Mouse (Mus musculus): Measurements from ENCODE around the gene Grap2. TPM values are rescaled to one million over a fixed set of nuclear protein-coding genes. Genes with fewer than 3 reads are reported as not detected.
"Not testable (repeated sequence)": the region's sequence is repeated elsewhere in the genome, so short reads cannot be mapped to it uniquely, and the experiment has no call there.

Gene Grap2
- polyA plus RNA-seq, 1 experiment = 0.49 TPM

DNA sequence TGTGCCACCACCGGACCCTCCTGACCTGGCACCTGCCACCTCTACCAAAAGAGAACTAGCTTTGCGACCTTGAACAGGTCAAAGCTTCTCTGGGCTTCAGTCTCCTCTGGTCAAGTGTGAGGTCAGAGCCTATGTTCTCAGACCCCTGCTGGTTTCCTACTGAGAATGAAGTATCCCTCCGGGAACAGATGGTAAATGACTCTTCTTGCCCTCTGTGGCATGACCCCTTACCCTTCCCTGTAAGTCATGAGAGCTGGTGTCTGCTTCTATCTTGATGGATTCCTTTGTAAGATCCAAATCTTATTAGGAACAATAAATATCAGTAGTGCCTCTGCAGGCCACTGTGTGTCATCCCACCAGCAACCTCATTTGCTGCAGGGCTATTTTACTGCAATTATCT lies 6.7 kb downstream of the Grap2 start:
- TF ChIP-seq CTCF (IDR thresholded peaks at IDR 0.05; ENCODE audit: borderline replicate concordance, extremely low read depth, insufficient read depth, insufficient read length) (no peak), POLR2A (IDR thresholded peaks at IDR 0.05; ENCODE audit: borderline replicate concordance, extremely low read depth, insufficient read depth, insufficient read length, poor library complexity, severe bottlenecking) (no peak)
- no peak for DNase-seq (ENCODE audit: low read depth)

DNA sequence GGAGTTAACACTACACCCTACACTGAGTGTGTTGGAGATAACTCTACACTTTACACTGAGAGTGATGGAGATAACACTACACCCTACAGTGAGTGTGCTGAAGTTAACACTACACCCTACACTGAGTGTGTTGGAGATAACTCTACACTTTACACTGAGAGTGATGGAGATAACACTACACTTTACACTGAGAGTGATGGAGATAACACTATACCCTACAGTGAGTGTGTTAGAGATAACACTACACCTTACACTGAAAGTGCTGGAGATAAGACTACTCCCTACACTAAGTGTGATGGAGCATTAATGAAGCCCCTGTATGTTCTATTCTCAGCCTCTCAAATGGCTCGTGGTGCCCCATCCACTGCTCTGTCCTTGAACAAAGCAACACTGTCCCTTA lies 8.2 kb downstream of the Grap2 start:
- DNase-seq (ENCODE audit: low read depth) = not testable (repeated sequence)

GRCm38 (mm10) chr15:80582581-80583495 lies 10.4 kb downstream of the Grap2 start:
- TF ChIP-seq CTCF (IDR thresholded peaks at IDR 0.05; ENCODE audit: borderline replicate concordance, extremely low read depth, insufficient read depth, insufficient read length) (no peak), POLR2A (IDR thresholded peaks at IDR 0.05; ENCODE audit: borderline replicate concordance, extremely low read depth, insufficient read depth, insufficient read length, poor library complexity, severe bottlenecking) (no peak)
- DNase-seq (ENCODE audit: low read depth) = no peak

DNA sequence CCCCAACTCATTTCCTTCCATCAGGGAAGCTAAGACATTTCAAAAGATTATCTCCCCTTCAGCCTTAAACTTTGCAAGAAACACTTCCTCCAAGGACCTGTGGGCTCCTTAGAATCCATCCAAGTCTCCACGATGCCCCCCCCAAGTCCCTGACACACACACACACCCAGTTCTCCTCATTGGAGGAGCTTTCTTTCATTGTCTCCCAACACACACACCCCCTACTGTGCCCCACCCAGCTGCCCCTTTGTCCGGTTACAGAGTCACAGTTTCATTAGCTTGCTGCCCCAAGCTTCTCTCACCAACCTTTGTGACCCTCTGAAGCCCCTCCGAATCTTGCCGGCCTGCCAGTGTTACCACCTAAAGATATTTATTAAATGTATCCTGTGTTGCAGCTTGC lies 13.9 kb downstream of the Grap2 start:
- no peak for TF ChIP-seq POLR2A (IDR thresholded peaks at IDR 0.05; ENCODE audit: borderline replicate concordance, extremely low read depth, insufficient read depth, insufficient read length, poor library complexity, severe bottlenecking)
- no peak for TF ChIP-seq CTCF (IDR thresholded peaks at IDR 0.05; ENCODE audit: borderline replicate concordance, extremely low read depth, insufficient read depth, insufficient read length)
- DNase-seq (ENCODE audit: low read depth) = no peak

GRCm38 (mm10) chr15:80590641-80591040 lies 18.2 kb downstream of the Grap2 start:
- DNase-seq (ENCODE audit: low read depth) = no peak
- no peak for TF ChIP-seq CTCF (IDR thresholded peaks at IDR 0.05; ENCODE audit: borderline replicate concordance, extremely low read depth, insufficient read depth, insufficient read length)
- no peak for TF ChIP-seq POLR2A (IDR thresholded peaks at IDR 0.05; ENCODE audit: borderline replicate concordance, extremely low read depth, insufficient read depth, insufficient read length, poor library complexity, severe bottlenecking)

DNA sequence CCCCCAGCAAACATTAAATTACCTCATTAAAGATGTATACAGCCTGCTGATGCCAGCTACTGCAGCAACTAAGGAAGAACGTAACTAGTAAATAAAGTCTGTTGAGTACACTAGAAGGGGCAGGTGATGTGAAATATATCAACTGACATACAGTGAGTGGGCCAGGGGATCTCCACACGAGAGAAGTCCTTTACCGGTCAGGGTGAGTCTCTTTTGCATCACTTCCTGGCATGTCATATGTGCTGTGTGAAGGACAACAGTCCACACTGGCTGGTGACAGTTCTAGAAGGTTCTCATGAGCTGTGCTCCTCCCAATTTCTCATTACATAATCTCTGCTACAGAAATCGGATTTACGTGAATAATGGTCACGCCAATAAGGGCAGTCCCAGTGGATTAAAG lies 20.3 kb downstream of the Grap2 start:
- no peak for DNase-seq (ENCODE audit: low read depth)

DNA sequence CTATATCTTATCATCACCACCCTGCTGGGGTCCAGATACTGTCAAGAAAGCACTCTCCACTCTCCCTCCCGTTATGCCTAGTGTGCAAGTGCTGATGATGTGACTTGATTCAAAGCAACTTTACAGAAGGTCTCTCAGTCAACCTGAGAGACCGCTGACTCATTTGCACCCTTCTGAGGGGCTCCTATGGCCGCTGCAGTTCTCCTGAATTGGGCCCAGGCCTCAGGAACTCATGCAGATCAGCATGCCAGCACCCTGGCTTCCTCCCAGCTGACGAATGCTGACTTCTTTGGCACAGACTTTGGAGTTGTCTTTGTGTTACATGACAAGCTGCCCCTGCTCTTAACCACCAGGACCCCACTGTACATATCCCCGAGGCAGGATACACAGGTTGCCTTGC lies 21.5 kb downstream of the Grap2 start:
- no peak for DNase-seq (ENCODE audit: low read depth)
- TF ChIP-seq POLR2A (IDR thresholded peaks at IDR 0.05; ENCODE audit: borderline replicate concordance, extremely low read depth, insufficient read depth, insufficient read length, poor library complexity, severe bottlenecking) = no peak
- no peak for TF ChIP-seq CTCF (IDR thresholded peaks at IDR 0.05; ENCODE audit: borderline replicate concordance, extremely low read depth, insufficient read depth, insufficient read length)

More for the DNA sequence above, 20.3 kb downstream of the Grap2 start:
- no peak for TF ChIP-seq POLR2A (IDR thresholded peaks at IDR 0.05; ENCODE audit: borderline replicate concordance, extremely low read depth, insufficient read depth, insufficient read length, poor library complexity, severe bottlenecking)
- TF ChIP-seq CTCF (IDR thresholded peaks at IDR 0.05; ENCODE audit: borderline replicate concordance, extremely low read depth, insufficient read depth, insufficient read length) = no peak

GRCm38 (mm10) chr15:80598750-80599149 lies 26.4 kb downstream of the Grap2 start:
- TF ChIP-seq CTCF (IDR thresholded peaks at IDR 0.05; ENCODE audit: borderline replicate concordance, extremely low read depth, insufficient read depth, insufficient read length) = no peak
- TF ChIP-seq POLR2A (IDR thresholded peaks at IDR 0.05; ENCODE audit: borderline replicate concordance, extremely low read depth, insufficient read depth, insufficient read length, poor library complexity, severe bottlenecking) = no peak
- no peak for DNase-seq (ENCODE audit: low read depth)

DNA sequence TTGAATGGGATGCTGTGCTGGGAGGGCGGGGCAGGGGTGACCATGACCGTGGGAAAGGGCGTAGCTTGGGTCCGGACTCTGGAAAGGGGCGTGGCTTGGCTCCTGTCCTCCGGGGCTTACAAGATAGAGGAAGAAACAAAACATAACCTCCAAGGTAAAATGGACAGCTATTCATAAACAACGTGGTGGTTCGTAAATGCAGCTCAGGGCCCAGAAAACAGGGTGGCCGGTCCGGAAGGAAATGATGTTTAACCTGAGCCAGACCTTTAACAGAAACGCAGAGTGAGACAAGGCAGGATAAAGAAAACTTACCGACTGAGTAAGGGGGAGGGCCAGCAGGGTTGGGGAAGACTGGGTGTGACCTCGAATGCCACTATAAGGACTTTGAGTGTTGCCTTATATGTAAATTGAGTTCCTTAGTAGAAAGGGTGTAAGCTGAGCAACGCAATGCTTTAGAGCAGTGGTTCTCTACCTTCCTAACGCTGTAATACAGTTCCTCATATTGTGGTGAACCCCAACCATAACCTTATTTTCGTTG lies 26.9 kb downstream of the Grap2 start:
- no peak for DNase-seq (ENCODE audit: low read depth)
- no peak for TF ChIP-seq POLR2A (IDR thresholded peaks at IDR 0.05; ENCODE audit: borderline replicate concordance, extremely low read depth, insufficient read depth, insufficient read length, poor library complexity, severe bottlenecking)
- no peak for TF ChIP-seq CTCF (IDR thresholded peaks at IDR 0.05; ENCODE audit: borderline replicate concordance, extremely low read depth, insufficient read depth, insufficient read length)

DNA sequence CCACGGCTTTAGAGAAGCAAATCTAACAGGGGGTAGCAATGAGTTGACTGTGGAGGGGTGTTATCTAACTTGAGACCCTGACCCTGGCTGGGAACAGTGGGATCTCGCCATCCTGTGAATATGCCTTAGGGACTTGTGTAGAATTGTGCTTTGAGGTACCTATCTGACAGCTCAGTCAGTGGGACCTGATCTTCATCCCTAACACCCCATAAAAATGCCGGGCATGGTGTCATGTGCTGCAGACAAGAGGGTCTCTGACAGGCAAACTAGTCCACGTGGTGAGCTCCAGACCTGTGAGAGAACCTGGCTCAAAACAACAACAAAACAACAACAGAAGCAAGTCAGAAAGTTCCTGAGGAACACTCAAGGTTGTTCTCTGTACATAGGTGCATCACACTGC lies 27.4 kb downstream of the Grap2 start:
- TF ChIP-seq POLR2A (IDR thresholded peaks at IDR 0.05; ENCODE audit: borderline replicate concordance, extremely low read depth, insufficient read depth, insufficient read length, poor library complexity, severe bottlenecking) = no peak
- no peak for DNase-seq (ENCODE audit: low read depth)

DNA sequence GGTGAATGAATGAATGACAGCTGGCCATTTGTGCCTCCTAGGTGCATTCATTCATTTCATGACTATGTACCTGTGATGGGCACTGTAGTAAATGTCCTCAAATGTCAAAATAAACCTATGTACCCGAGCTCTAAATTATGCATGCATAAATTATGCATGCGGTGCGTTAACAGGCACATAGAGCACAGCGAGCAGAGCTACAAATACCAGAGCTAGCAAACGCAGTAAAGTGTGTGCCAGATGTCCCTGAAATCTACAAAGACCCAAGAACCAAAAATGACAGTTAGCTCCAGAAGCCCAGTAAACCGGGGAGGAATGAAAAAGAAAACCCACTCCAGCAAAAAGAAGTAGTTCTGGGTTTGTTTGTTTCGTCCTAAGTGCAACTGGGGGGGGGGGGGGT lies 29.1 kb downstream of the Grap2 start:
- TF ChIP-seq CTCF (IDR thresholded peaks at IDR 0.05; ENCODE audit: borderline replicate concordance, extremely low read depth, insufficient read depth, insufficient read length) (no peak), POLR2A (IDR thresholded peaks at IDR 0.05; ENCODE audit: borderline replicate concordance, extremely low read depth, insufficient read depth, insufficient read length, poor library complexity, severe bottlenecking) (no peak)
- peak; percentile 59 for DNase-seq (ENCODE audit: low read depth)

GRCm38 (mm10) chr15:80602487-80602886 lies 30.1 kb downstream of the Grap2 start:
- TF ChIP-seq CTCF (IDR thresholded peaks at IDR 0.05; ENCODE audit: borderline replicate concordance, extremely low read depth, insufficient read depth, insufficient read length) (no peak), POLR2A (IDR thresholded peaks at IDR 0.05; ENCODE audit: borderline replicate concordance, extremely low read depth, insufficient read depth, insufficient read length, poor library complexity, severe bottlenecking) (no peak)
- peak; percentile 45 for DNase-seq (ENCODE audit: low read depth)

Data from brain, embryonic 14.5 days (tissue).